Mouse (Mus musculus): Measurements from ENCODE around the gene Gm20662. TPM values are rescaled to one million over a fixed set of nuclear protein-coding genes. Genes with fewer than 3 reads are reported as not detected.

Gm20662 gene
- total RNA-seq, 1 experiment from 2014 or later: not detected

GRCm38 (mm10) chr9:108054331-108055040, 58.3 kb downstream of the Gm20662 start:
- peak; percentile 6 for DNase-seq

- DNase-seq: peak; percentile 12
Measured at GRCm38 (mm10) chr9:108055061-108055460, 58.9 kb downstream of the Gm20662 start.

- DNase-seq: no peak
Measured at GRCm38 (mm10) chr9:108055661-108056237, 59.6 kb downstream of the Gm20662 start.

- DNase-seq: peak; percentile 29
Measured at GRCm38 (mm10) chr9:108056361-108057261, 60.5 kb downstream of the Gm20662 start.

- peak; percentile 75 for DNase-seq
Measured at GRCm38 (mm10) chr9:108057262-108057562, 61.1 kb downstream of the Gm20662 start.

- peak; percentile 9 for DNase-seq
Measured at GRCm38 (mm10) chr9:108058291-108058690, 62.1 kb downstream of the Gm20662 start.

- DNase-seq: no peak
Measured at GRCm38 (mm10) chr9:108062142-108062541, 66.0 kb downstream of the Gm20662 start.

GRCm38 (mm10) chr9:108063361-108063760, 67.2 kb downstream of the Gm20662 start:
- DNase-seq: no peak

GRCm38 (mm10) chr9:108065491-108066011, 69.4 kb downstream of the Gm20662 start:
- peak; percentile 82 for DNase-seq

- DNase-seq: no peak
Measured at GRCm38 (mm10) chr9:108067199-108067598, 71.0 kb downstream of the Gm20662 start.

- DNase-seq: peak; percentile 89
Measured at GRCm38 (mm10) chr9:108067900-108068299, 71.8 kb downstream of the Gm20662 start.

- no peak for DNase-seq
Measured at GRCm38 (mm10) chr9:108069007-108069406, 72.9 kb downstream of the Gm20662 start.

- no peak for DNase-seq
Measured at GRCm38 (mm10) chr9:108069529-108069928, 73.4 kb downstream of the Gm20662 start.

GRCm38 (mm10) chr9:108071801-108072200, 75.7 kb downstream of the Gm20662 start:
- DNase-seq: no peak

- DNase-seq: no peak
Measured at GRCm38 (mm10) chr9:108072481-108072924, 76.4 kb downstream of the Gm20662 start.

- DNase-seq: no peak
Measured at GRCm38 (mm10) chr9:108073141-108073930, 77.2 kb downstream of the Gm20662 start.

- DNase-seq: no peak
Measured at GRCm38 (mm10) chr9:108080168-108080567, 84.0 kb downstream of the Gm20662 start, which contains the start of gene Mst1. TSS of gene Mst1 (plus strand) at chr9:108080436.

- no peak for DNase-seq
Measured at GRCm38 (mm10) chr9:108082549-108082948, 86.4 kb downstream of the Gm20662 start.

GRCm38 (mm10) chr9:108082988-108083431, 86.9 kb downstream of the Gm20662 start, which contains the start of gene Rnf123:
TSS of gene Rnf123 (minus strand) at chr9:108083346.
- no peak for DNase-seq

- no peak for DNase-seq
Measured at GRCm38 (mm10) chr9:108083561-108083960, 87.4 kb downstream of the Gm20662 start.

- no peak for DNase-seq
Measured at GRCm38 (mm10) chr9:108085261-108085660, 89.1 kb downstream of the Gm20662 start.

All from adrenal gland, postnatal 14 days (tissue).